Mouse (Mus musculus) liver, adult 2 months (tissue): Measurements from ENCODE around the gene Iqcc.

Source experiments
- CTCF ChIP-seq: fragments of 200-500 bp; IDR thresholded peaks from 2 replicates; pipeline ENCODE4 v1.5.1; 2011; ENCODE audit warnings: low read depth, low read length, control low read depth
- POLR2A ChIP-seq: fragments of 200-500 bp; IDR thresholded peaks from 2 replicates; pipeline ENCODE4 v1.6.1; 2011; ENCODE audit warnings: low read length, control low read depth; ENCODE audit not compliant: insufficient read depth; ENCODE audit errors: extremely low read depth

DNA sequence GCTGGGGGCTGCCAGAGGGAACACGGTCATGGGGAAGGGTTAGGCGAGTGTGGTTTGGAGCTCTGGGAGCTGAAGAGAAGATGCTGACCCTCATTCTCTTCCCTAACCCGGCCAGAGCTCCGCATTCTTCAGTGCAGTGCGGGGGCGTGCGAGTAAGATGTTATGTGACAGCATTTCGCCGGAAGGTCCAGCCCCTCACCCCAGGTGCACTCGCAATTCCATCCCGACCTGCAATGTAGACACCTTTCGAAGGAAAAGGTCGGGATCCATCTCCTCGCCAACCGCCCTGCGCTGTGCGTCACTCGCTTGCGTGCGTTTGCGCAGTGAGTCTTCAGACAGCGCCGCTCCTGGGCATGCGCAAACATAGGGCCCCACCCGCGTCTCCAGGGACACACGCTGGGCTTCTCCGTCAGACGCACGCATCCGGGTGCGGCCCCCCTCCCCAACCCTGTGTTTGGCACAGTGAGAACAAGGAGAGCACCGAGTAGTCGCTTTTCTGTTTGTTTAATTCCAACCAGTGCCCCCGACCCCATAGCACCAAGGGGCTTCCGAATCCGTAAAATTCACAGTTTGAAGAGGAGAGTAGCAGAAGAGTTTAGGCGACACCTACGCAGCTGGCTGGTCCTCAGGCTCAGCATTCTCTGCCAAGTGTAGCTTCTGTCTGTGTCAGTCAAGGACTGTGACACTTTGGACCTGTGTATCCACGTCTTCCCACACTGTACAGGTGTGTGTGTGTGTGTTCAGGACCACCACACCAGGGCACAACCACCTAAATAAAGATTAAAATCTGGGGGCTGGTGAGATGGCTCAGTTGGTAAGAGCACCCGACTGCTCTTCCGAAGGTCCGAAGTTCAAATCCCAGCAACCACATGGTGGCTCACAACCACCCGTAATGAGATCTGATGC is at the start of gene Iqcc:
- TF ChIP-seq POLR2A (peak; percentile 94), CTCF (no peak)
